Mouse (Mus musculus) testis, adult 2 months (tissue): ENCODE measurements around the gene Pip5k1b. TPM values are rescaled to one million over a fixed set of nuclear protein-coding genes. Genes with fewer than 3 reads are reported as not detected.

Experiments used
- H3K27ac ChIP-seq: fragments of 200-500 bp; 2 replicates; pipeline ENCODE4 v1.5.1; 2012; ENCODE audit warnings: low read depth, low read length; ENCODE audit not compliant: control insufficient read depth, insufficient read depth
- H3K27me3 ChIP-seq: fragments of 200-500 bp; 2 replicates; pipeline ENCODE4 v1.6.1; 2012; ENCODE audit warnings: mild to moderate bottlenecking, low read length, moderate library complexity; ENCODE audit not compliant: control insufficient read depth, insufficient read depth
- H3K36me3 ChIP-seq: fragments of 200-500 bp; 2 replicates; pipeline ENCODE4 v1.6.1; 2012; ENCODE audit warnings: mild to moderate bottlenecking, low read length; ENCODE audit not compliant: control insufficient read depth, insufficient read depth
- H3K4me1 ChIP-seq: fragments of 200-500 bp; 2 replicates; pipeline ENCODE4 v1.6.1; 2012; ENCODE audit warnings: low read length; ENCODE audit not compliant: control insufficient read depth, insufficient read depth
- H3K4me3 ChIP-seq: fragments of 200-500 bp; 2 replicates; pipeline ENCODE4 v1.5.1; 2012; ENCODE audit warnings: low read depth, mild to moderate bottlenecking, low read length, moderate library complexity, mixed read lengths; ENCODE audit not compliant: control insufficient read depth
- CTCF ChIP-seq: fragments of 200-500 bp; IDR thresholded peaks from 2 replicates; pipeline ENCODE4 v1.5.1; 2012; ENCODE audit warnings: low read depth, mild to moderate bottlenecking, inconsistent platforms, low read length, moderate library complexity; ENCODE audit not compliant: control insufficient read depth, insufficient read depth, insufficient replicate concordance
- POLR2A ChIP-seq: fragments of 200-500 bp; IDR thresholded peaks from 2 replicates; pipeline ENCODE4 v1.6.1; 2012; ENCODE audit warnings: low read depth, mild to moderate bottlenecking, inconsistent platforms, low read length, moderate library complexity; ENCODE audit not compliant: control insufficient read depth
- polyA plus RNA-seq: library from polyadenylated mRNA; depleted of rRNA; stranded (reverse); fragments of >200 nt; gene quantifications from 2 replicates; pipeline ENCODE4 v1.2.3, GENCODE M21; 2012

Gene Pip5k1b
- polyA plus RNA-seq, 1 experiment, result 6.1 TPM

DNA sequence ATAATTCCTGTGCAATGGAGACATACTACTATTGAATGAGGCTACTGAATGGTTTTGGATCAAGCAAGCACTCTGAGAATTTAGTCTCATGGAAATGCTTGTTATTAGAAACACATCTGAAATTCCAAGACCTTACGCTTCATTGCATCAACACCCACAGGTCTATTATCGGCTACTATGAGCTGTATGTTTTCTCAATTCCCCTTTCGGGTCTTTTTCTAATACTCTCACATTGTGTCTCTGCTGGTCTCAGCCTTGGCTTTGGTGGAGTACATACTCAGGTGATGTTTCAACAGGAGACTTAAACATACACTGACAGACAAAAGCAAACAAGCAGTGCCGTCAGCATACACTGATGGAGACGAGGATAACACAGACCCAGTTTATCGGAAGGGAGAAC is 187.3 kb downstream of the Pip5k1b start:
- Histone ChIP-seq H3K4me3 (no peak overlapping the region), H3K36me3 (no peaks in the 10 kb centered on the region), H3K27ac (no peak overlapping the region), H3K4me1 (no peaks in the 10 kb centered on the region), H3K27me3 (no peaks in the 10 kb centered on the region)
- TF ChIP-seq CTCF (no peak), POLR2A (no peak)

DNA sequence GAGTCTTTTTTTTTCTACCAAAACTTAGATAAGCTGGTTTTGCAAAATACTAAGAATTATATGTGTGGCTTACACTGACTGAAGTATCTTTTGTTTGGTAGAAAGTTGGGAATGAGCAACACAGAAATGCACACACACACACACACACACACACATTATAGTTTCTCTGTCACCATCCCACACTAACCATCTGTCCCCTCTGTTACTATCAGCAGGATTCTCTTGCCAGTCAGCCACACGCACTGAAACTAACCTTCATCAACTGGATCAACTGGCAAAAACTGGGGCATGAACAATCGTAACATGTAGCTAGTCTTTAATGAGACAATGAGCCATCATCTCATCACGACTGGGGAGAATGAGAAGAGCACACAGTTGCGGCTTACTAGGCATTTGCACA is 187.9 kb downstream of the Pip5k1b start:
- no peaks in the 10 kb centered on the region for H3K27me3 ChIP-seq
- no peaks in the 10 kb centered on the region for H3K4me1 ChIP-seq
- TF ChIP-seq POLR2A, result no peak
- TF ChIP-seq CTCF, result no peak
- no peak overlapping the region for H3K4me3 ChIP-seq
- no peak overlapping the region for H3K27ac ChIP-seq
- H3K36me3 ChIP-seq, result no peaks in the 10 kb centered on the region

DNA sequence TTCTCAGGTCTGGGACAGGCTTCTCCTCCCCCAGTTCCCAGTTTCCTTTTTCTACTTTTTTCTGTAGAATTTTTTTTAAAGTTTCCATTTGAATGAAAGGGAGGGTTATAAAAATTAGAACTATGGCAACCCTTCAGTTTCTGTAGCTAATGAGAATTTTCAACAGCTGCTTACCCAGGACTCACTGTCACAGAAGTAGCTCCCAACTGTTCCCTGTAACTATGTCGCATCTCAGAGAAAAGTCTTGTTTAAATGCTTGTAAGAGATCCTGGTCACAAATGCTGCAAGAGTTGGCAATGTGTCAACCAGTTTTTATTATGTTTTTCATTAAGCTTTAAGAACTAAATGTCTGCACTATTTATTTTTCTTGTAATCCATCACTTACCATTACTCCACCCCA is 188.9 kb downstream of the Pip5k1b start:
- Histone ChIP-seq H3K27me3 (no peaks in the 10 kb centered on the region), H3K4me3 (no peak overlapping the region), H3K36me3 (no peaks in the 10 kb centered on the region), H3K27ac (no peak overlapping the region), H3K4me1 (no peaks in the 10 kb centered on the region)
- TF ChIP-seq CTCF, result no peak
- TF ChIP-seq POLR2A, result no peak

DNA sequence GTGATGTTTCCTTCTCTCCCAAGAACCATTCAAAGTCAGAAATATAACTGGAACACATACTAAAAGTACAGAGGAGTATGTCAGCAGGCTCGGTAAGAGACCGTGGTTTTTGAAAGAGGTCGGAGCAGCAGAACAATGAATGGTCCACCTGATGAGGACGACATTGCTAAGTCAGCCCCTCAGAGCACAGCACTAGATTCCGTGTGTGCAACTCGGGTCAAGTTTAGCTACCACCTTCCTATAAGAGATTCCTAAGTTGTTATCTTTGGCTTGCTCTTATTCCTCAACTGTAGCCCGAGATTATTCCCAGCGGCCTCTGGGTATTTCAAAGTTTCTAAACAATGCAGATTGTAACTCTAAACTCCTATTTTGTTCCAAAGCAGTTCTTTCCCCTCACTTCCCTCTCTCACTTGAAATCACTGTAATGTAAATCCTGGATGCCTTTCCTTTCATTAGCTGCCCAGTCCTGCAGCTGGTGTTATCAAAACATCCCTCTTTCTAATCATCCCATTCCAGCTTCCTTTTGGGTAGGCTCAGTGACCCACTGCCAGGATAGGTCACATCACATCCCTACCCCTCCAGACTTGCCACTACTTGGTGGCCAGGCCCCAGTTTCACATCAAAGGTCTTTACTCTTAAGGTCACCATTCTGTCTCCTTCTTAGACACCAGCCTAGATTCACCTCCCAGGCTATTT is 192.9 kb downstream of the Pip5k1b start:
- Histone ChIP-seq H3K4me3 (no peak overlapping the region), H3K27me3 (no peaks in the 10 kb centered on the region), H3K27ac (no peak overlapping the region), H3K4me1 (no peaks in the 10 kb centered on the region), H3K36me3 (no peaks in the 10 kb centered on the region)
- TF ChIP-seq POLR2A, result no peak
- no peak for TF ChIP-seq CTCF

DNA sequence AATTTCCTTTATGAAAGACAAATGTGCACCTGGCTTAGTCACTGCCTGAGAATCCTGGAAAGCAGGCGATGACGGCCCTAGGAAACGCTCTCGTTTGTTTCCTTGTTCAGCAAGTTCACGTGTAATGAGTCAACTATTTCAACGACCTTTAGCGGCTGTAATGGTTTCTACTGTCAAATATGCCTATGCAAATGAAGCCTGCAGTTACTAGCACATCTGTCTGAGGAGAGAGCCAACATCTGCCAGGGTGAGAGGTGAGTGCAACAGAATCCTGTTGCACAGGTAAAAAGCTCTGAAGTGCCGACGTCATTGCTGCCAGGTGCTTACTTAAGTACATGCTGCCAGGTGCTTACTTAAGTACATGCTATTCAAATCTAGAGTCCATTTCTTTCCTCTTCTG is 196.4 kb downstream of the Pip5k1b start:
- Histone ChIP-seq H3K4me3 (no peak overlapping the region), H3K4me1 (no peaks in the 10 kb centered on the region), H3K27me3 (no peaks in the 10 kb centered on the region), H3K27ac (no peak overlapping the region), H3K36me3 (no peaks in the 10 kb centered on the region)
- TF ChIP-seq CTCF, result no peak
- TF ChIP-seq POLR2A, result no peak

DNA sequence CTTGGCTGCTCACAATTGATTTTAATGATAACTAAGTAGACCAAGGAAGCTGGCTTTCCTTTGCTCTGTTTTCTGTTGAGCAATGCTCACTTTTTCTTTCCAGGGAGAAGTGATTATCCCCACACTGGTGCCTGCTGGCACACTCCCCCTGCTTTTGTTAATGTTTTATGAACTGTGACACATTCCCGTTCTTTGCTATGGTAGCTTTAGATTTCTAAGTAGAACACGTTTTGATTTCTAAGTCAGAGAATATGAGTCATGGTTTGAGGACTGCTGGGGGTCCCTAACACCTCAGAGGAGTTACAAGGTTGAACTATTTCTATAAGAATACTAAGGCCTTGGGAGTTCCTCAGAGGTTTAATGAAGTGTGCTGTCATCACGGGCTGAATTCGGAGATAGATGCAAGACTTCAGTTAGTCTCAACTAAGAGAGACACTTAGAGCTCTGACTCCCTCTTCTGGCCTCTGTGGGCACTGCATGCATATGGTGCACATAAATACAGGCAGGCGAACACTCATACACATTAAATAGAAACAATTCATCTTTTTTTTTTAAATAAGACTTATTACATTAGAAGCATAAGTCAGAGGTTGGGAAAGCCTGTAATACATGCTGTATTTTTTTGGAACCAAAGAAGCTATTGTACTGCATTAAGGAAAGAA is 203.2 kb downstream of the Pip5k1b start:
- TF ChIP-seq POLR2A, result no peak
- TF ChIP-seq CTCF, result no peak
- Histone ChIP-seq H3K27ac (no peak overlapping the region), H3K36me3 (no peaks in the 10 kb centered on the region), H3K4me3 (no peak overlapping the region), H3K4me1 (no peaks in the 10 kb centered on the region), H3K27me3 (no peaks in the 10 kb centered on the region)

DNA sequence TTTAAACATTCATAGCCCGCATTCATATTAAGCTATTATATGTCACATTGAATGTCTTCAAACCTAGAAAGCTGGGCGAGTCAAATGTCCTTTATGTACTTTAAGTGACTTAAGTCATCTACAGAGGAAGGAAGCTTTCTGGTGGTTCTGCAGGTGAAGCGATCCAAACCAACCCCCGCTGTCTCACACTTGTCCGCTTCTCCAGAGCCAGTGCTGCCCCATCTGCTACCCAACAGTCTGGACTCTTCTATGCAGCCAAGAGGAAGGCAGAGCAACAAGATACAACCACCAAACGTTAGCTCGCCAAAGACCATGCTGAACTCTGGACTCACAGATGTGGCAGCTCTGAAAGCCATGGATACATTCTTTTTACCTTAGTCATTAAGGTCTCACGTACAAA is 211.2 kb downstream of the Pip5k1b start:
- Histone ChIP-seq H3K4me1 (no peaks in the 10 kb centered on the region), H3K27ac (no peak overlapping the region), H3K4me3 (no peak overlapping the region), H3K27me3 (no peaks in the 10 kb centered on the region), H3K36me3 (no peaks in the 10 kb centered on the region)
- no peak for TF ChIP-seq CTCF
- TF ChIP-seq POLR2A, result no peak
